Mouse (Mus musculus) small intestine, adult 2 months (tissue): ENCODE results near the gene Apbb2. TPM values are rescaled to one million over a fixed set of nuclear protein-coding genes. Genes with fewer than 3 reads are reported as not detected.

ENCODE experiments used
- H3K27ac ChIP-seq: fragments of 200-500 bp; 2 replicates; pipeline ENCODE4 v1.5.1; 2012; ENCODE audit warnings: low read depth, low read length, control low read depth, inconsistent platforms; ENCODE audit not compliant: insufficient read depth
- H3K27me3 ChIP-seq: fragments of 200-500 bp; 2 replicates; pipeline ENCODE4 v1.6.1; 2012; ENCODE audit warnings: mild to moderate bottlenecking, moderate library complexity, low read length, inconsistent platforms; ENCODE audit not compliant: control insufficient read depth, insufficient read depth
- H3K36me3 ChIP-seq: fragments of 200-500 bp; 2 replicates; pipeline ENCODE4 v1.6.1; 2012; ENCODE audit warnings: mild to moderate bottlenecking, low read length, control low read depth, inconsistent platforms; ENCODE audit not compliant: control insufficient read depth, insufficient read depth
- H3K4me1 ChIP-seq: fragments of 200-500 bp; 2 replicates; pipeline ENCODE4 v1.6.1; 2012; ENCODE audit warnings: low read length, inconsistent platforms, mixed read lengths; ENCODE audit not compliant: control insufficient read depth, insufficient read depth, insufficient read length
- H3K4me3 ChIP-seq: fragments of 200-500 bp; 2 replicates; pipeline ENCODE4 v1.5.1; 2012; ENCODE audit warnings: low read depth, mild to moderate bottlenecking, control low read depth, inconsistent platforms, low read length, moderate library complexity
- CTCF ChIP-seq: fragments of 200-500 bp; IDR thresholded peaks from 2 replicates; pipeline ENCODE4 v1.5.1; 2012; ENCODE audit warnings: low read depth, mild to moderate bottlenecking, control low read depth, inconsistent platforms, low read length, moderate library complexity, mixed read lengths; ENCODE audit not compliant: insufficient replicate concordance, insufficient read length; ENCODE audit errors: extremely low read depth
- POLR2A ChIP-seq: fragments of 200-500 bp; IDR thresholded peaks from 2 replicates; pipeline ENCODE4 v1.6.1; 2012; ENCODE audit warnings: low read depth, mild to moderate bottlenecking, control low read depth, inconsistent platforms, low read length, moderate library complexity
- WGBS: fragments of 180-500 bp; shearing (Covaris S2); methylation state at CpG from one replicate; pipeline ENCODE4 v1.1.7; 2018; 5-methylcytosine and 5-hydroxymethylcytosine counted together
- polyA plus RNA-seq: library from polyadenylated mRNA; depleted of rRNA; stranded (reverse); fragments of >200 nt; gene quantifications from 2 replicates; pipeline ENCODE4 v1.2.3, GENCODE M21; 2012

Gene Apbb2
- polyA plus RNA-seq, 1 experiment, result 8.3 TPM

GRCm38 (mm10) chr5:66603223-66603622 lies 15.4 kb downstream of the Apbb2 start:
- TF ChIP-seq CTCF, result no peak
- TF ChIP-seq POLR2A, result no peak
- no peaks in the 10 kb centered on the region for H3K27me3 ChIP-seq
- no peak overlapping the region for H3K27ac ChIP-seq
- WGBS, result 9% methylated on average over 7 of the region's 7 CpGs
- no peak overlapping the region for H3K4me3 ChIP-seq
- peaks cover 7% of the 10 kb centered on the region for H3K4me1 ChIP-seq
- H3K36me3 ChIP-seq, result no peaks in the 10 kb centered on the region

DNA sequence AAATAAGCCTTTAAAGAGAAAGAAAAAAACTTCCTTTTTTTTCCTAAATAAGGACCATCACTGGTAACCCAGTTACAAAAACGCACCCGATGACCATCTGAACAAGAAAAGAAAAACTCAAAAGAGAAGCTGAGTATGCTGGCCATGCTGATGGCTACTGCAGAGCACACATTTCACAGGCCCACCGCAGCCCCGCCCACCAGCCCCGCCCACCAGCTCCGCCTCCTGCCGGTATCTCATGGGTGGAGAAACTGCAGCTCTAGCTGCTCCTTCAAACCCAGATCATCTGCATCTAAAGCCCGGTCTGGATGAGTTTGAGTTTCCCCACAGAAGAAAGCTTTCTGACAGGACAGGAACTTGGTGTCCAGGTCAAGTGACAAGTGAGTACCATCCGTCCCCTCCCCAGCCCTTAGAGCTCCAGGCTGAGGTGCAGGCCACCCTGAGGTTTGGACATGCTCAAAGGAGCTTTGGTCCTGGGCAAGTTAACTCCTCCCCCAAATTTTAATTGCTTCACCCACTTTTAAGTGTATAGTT lies 16.2 kb downstream of the Apbb2 start:
- Histone ChIP-seq H3K36me3 (no peaks in the 10 kb centered on the region), H3K27ac (no peak overlapping the region), H3K4me3 (no peak overlapping the region), H3K27me3 (no peaks in the 10 kb centered on the region), H3K4me1 (peaks cover 7% of the 10 kb centered on the region)
- WGBS, result 36% methylated on average over 9 of the region's 9 CpGs
- TF ChIP-seq CTCF (no peak), POLR2A (no peak)

DNA sequence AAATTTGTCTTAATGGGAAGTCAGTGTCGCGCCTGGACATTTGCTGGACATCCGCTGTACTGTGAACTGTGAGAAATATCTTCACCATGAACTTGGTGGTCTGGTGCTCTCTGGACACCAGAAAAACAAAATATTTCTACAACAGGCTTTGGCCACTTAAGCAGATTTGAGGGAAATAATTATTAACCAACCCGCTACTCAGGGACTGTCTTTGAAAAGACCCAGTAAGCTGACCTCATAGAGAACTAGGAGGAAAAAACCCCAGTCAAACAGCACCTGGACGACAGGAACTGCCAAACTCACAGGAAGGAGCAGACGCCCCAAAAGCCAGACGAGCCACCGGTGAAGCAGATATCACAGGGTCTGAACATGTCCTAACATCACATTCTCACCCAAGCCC lies 18.2 kb downstream of the Apbb2 start:
- TF ChIP-seq CTCF (no peak), POLR2A (no peak)
- no peak overlapping the region for H3K27ac ChIP-seq
- H3K4me3 ChIP-seq, result no peak overlapping the region
- peaks cover 10% of the 10 kb centered on the region for H3K4me1 ChIP-seq
- no peaks in the 10 kb centered on the region for H3K36me3 ChIP-seq
- H3K27me3 ChIP-seq, result no peaks in the 10 kb centered on the region
- WGBS, result 74% methylated on average over 8 of the region's 8 CpGs

DNA sequence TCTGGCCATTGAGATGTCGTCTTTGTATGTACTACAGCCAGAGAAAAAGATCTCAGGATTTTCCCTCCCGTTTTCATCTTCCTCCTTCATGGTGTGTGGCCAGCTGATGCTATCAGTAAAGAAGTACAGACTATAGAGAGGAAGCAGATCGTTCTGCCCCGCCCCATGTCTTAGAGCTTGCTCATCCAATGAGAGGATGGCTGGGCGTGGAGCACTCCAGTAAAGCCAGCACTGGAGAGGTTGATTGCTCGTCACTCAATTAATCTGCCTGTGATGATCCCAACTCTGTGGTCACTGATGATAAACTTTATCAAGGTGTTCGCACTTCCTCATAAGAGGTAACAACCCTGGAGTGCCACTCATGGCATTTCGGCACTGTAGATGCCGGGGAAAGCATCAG lies 18.7 kb downstream of the Apbb2 start:
- Histone ChIP-seq H3K27me3 (no peaks in the 10 kb centered on the region), H3K4me1 (peaks cover 10% of the 10 kb centered on the region), H3K27ac (no peak overlapping the region), H3K36me3 (no peaks in the 10 kb centered on the region), H3K4me3 (no peak overlapping the region)
- 43% methylated on average over 9 of the region's 9 CpGs for WGBS
- no peak for TF ChIP-seq CTCF
- no peak for TF ChIP-seq POLR2A

DNA sequence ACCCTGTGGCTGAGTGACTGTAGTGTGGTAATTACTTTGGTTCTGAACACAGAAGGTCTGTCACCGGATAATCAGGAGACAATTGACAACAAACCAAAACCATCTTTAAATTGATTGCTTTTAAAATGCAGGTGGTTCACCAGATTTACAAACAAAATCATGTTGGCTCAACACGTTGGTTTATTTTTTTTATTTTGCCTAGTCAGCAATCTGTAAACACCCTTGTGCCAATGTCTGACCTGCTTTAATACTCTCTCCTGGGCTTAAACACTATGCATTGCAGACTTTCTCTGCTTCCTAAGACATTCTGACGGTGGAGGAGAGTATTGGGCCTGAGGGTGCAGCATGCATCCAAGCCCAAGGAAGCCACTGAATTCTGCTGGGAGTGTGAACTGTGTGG lies 22.3 kb downstream of the Apbb2 start:
- H3K4me3 ChIP-seq, result no peak overlapping the region
- H3K4me1 ChIP-seq, result peaks cover 6% of the 10 kb centered on the region; the same call in 1 of the 2 replicates
- 68% methylated on average over 3 of the region's 3 CpGs for WGBS
- no peaks in the 10 kb centered on the region for H3K36me3 ChIP-seq
- no peaks in the 10 kb centered on the region for H3K27me3 ChIP-seq
- TF ChIP-seq POLR2A, result no peak
- no peak overlapping the region for H3K27ac ChIP-seq

DNA sequence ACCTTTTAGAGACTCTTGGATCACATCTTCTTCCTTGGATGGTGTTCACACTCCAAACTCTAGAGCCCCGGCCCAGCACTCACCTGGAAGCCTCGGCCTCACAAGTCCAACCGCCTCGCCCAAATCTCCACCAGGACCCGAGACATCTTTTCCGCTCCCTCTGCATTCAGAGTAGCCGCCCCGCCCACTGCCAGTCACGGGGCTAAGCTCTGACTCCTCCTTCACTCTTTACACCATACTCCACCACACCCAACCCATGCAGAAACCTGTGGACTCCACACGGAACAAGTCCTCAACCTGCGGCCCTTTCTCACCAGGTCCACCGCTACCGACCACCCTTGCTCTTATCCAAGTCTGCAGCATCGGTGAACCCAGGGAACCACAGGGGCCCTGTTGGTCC lies 23.7 kb downstream of the Apbb2 start:
- H3K4me1 ChIP-seq, result peaks cover 5% of the 10 kb centered on the region; the same call in 1 of the 2 replicates
- no peak overlapping the region for H3K4me3 ChIP-seq
- H3K27me3 ChIP-seq, result no peaks in the 10 kb centered on the region
- H3K36me3 ChIP-seq, result no peaks in the 10 kb centered on the region
- WGBS, result 86% methylated on average over 14 of the region's 14 CpGs
- TF ChIP-seq CTCF (no peak), POLR2A (no peak)
- no peak overlapping the region for H3K27ac ChIP-seq

- 90% methylated on average over 6 of the region's 6 CpGs for WGBS
- no peaks in the 10 kb centered on the region for H3K27me3 ChIP-seq
- H3K27ac ChIP-seq, result no peak overlapping the region
- TF ChIP-seq CTCF (no peak), POLR2A (no peak)
- no peaks in the 10 kb centered on the region for H3K4me1 ChIP-seq
- H3K4me3 ChIP-seq, result no peak overlapping the region
- no peaks in the 10 kb centered on the region for H3K36me3 ChIP-seq
Measured at GRCm38 (mm10) chr5:66586236-66586745, 32.3 kb downstream of the Apbb2 start.
